Mouse (Mus musculus) embryo, embryonic 9.5 days (tissue): ENCODE results near the gene Ptprj.

Experiments used
- DNase-seq: peaks from one replicate; pipeline ENCODE4 v3.0.0-alpha.2; 2017; ENCODE audit errors: extremely low spot score

The Ptprj gene

GRCm38 (mm10) chr2:90522455-90522854 lies 58.0 kb downstream of the Ptprj start:
- DNase-seq: no peak

GRCm38 (mm10) chr2:90521909-90522308 lies 58.5 kb downstream of the Ptprj start:
- no peak for DNase-seq

- no peak for DNase-seq
These were observed 62.2 kb downstream of the Ptprj start for GRCm38 (mm10) chr2:90518296-90518695.

- no peak for DNase-seq
These were observed 65.5 kb downstream of the Ptprj start for GRCm38 (mm10) chr2:90514969-90515368.

- DNase-seq: no peak
These were observed 71.2 kb downstream of the Ptprj start for GRCm38 (mm10) chr2:90509268-90509667.

- DNase-seq: no peak
These were observed 74.3 kb downstream of the Ptprj start for GRCm38 (mm10) chr2:90506143-90506542.

- no peak for DNase-seq
These were observed 75.7 kb downstream of the Ptprj start for GRCm38 (mm10) chr2:90504731-90505171.

GRCm38 (mm10) chr2:90503182-90503833 lies 77.1 kb downstream of the Ptprj start:
- no peak for DNase-seq

- no peak for DNase-seq
These were observed 77.7 kb downstream of the Ptprj start for GRCm38 (mm10) chr2:90502738-90503137.

- no peak for DNase-seq
These were observed 78.7 kb downstream of the Ptprj start for GRCm38 (mm10) chr2:90501708-90502107.

GRCm38 (mm10) chr2:90500892-90501291 lies 79.6 kb downstream of the Ptprj start:
- DNase-seq: no peak

GRCm38 (mm10) chr2:90499002-90499401 lies 81.4 kb downstream of the Ptprj start:
- no peak for DNase-seq

GRCm38 (mm10) chr2:90497551-90497950 lies 82.9 kb downstream of the Ptprj start:
- no peak for DNase-seq

- no peak for DNase-seq
These were observed 83.8 kb downstream of the Ptprj start for GRCm38 (mm10) chr2:90496680-90497074.

- no peak for DNase-seq
These were observed 84.3 kb downstream of the Ptprj start for GRCm38 (mm10) chr2:90496012-90496679.

- DNase-seq: no peak
These were observed 90.0 kb downstream of the Ptprj start for GRCm38 (mm10) chr2:90490279-90491046.

GRCm38 (mm10) chr2:90489839-90490238 lies 90.6 kb downstream of the Ptprj start:
- no peak for DNase-seq

- DNase-seq: no peak
These were observed 91.5 kb downstream of the Ptprj start for GRCm38 (mm10) chr2:90488690-90489590.

GRCm38 (mm10) chr2:90487471-90488238 lies 92.8 kb downstream of the Ptprj start:
- DNase-seq: no peak

GRCm38 (mm10) chr2:90486226-90486755 lies 94.2 kb downstream of the Ptprj start:
- no peak for DNase-seq

- DNase-seq: no peak
These were observed 98.9 kb downstream of the Ptprj start for GRCm38 (mm10) chr2:90481505-90481904.
